Mouse (Mus musculus): ENCODE measurements around the gene 9330182O14Rik.

GRCm38 (mm10) chr15:40169061-40169460 is 34.9 kb downstream of the 9330182O14Rik start:
- no peak for TF ChIP-seq GATA1 (IDR thresholded peaks at IDR 0.05; ENCODE audit: low read length)
- TF ChIP-seq TAL1 (IDR thresholded peaks at IDR 0.05; ENCODE audit: low read length): no peak
